Mouse (Mus musculus) lung, adult 2 months (tissue): ENCODE measurements around the gene Kif9. TPM values are rescaled to one million over a fixed set of nuclear protein-coding genes. Genes with fewer than 3 reads are reported as not detected.

ENCODE experiments used
- DNase-seq: peaks from one replicate; pipeline ENCODE4 v3.0.0; 2022
- H3K4me1 ChIP-seq: fragments of 200-500 bp; 2 replicates; pipeline ENCODE4 v1.6.1; 2011; ENCODE audit warnings: low read length; ENCODE audit not compliant: control insufficient read depth, insufficient read depth
- H3K4me3 ChIP-seq: fragments of 200-500 bp; replicated peaks from 2 replicates; pipeline ENCODE3; 2011; ENCODE audit warnings: low read depth, mild to moderate bottlenecking, control low read depth, low read length; ENCODE audit errors: extremely low read depth
- CTCF ChIP-seq: fragments of 200-500 bp; IDR thresholded peaks from 2 replicates; pipeline ENCODE4 v1.5.1; 2011; ENCODE audit warnings: mild to moderate bottlenecking, low read length, control low read depth; ENCODE audit not compliant: insufficient read depth
- POLR2A ChIP-seq: fragments of 200-500 bp; IDR thresholded peaks from 2 replicates; pipeline ENCODE4 v1.6.1; 2011; ENCODE audit warnings: low read depth, mild to moderate bottlenecking, control low read depth, low read length, borderline replicate concordance; ENCODE audit errors: extremely low read depth
- WGBS: fragments of 180-500 bp; shearing (Covaris S2); methylation state at CpG from one replicate; pipeline ENCODE4 v1.1.7; 2018; 5-methylcytosine and 5-hydroxymethylcytosine counted together
- polyA plus RNA-seq: library from polyadenylated mRNA; depleted of rRNA; stranded (reverse); fragments of >200 nt; gene quantifications from 2 replicates; pipeline ENCODE4 v1.2.3, GENCODE M21; 2012; rRNA removed

The Kif9 gene
- polyA plus RNA-seq, 1 experiment, result 5.8 TPM

GRCm38 (mm10) chr9:110538511-110538910, 61.8 kb downstream of the Kif9 start:
- Histone ChIP-seq H3K4me1 (peaks cover 23% of the 10 kb centered on the region), H3K4me3 (no peak overlapping the region)
- TF ChIP-seq POLR2A, result no peak
- TF ChIP-seq CTCF, result no peak
- DNase-seq, result no peak

DNA sequence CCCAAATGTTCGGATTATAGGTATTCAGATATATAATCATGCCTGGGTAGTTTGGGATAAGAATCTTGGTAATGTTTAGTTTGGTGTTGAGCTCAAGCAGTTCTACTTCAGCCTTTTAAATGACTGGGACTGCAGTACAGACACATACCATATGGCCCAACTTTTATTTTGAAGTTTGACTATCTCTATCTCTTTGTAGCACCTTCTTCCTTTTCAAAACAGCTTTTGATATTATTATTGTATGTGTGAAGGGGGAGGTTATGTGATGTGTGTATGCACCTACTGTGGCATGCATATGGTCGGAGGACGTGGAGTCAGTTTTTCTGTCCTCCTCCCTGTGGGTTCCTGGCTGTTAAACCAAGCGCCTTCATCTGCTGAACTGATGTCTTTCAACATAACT, 65.2 kb downstream of the Kif9 start:
- WGBS, result 60% methylated on average over 4 of the region's 4 CpGs
- no peak overlapping the region for H3K4me3 ChIP-seq
- H3K4me1 ChIP-seq, result peaks cover 2% of the 10 kb centered on the region
- DNase-seq, result no peak
- no peak for TF ChIP-seq CTCF
- no peak for TF ChIP-seq POLR2A

DNA sequence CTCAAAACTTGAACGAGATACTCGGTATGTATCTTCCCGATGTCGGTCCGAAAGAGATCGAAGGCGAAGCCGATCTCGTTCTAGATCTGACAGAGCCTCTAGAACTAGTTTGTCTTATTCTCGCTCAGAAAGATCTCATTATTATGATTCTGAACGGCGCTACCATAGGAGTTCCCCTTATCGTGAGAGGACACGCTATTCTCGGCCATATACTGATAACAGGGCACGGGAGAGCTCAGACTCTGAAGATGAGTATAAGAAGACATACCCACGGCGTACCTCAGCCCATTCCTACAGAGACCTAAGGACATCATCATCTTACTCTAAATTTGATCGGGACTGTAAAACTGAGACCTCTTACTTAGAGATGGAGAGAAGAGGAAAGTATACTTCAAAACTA, 71.5 kb downstream of the Kif9 start:
- 96% methylated on average over 19 of the region's 19 CpGs for WGBS
- TF ChIP-seq CTCF (no peak), POLR2A (no peak)

DNA sequence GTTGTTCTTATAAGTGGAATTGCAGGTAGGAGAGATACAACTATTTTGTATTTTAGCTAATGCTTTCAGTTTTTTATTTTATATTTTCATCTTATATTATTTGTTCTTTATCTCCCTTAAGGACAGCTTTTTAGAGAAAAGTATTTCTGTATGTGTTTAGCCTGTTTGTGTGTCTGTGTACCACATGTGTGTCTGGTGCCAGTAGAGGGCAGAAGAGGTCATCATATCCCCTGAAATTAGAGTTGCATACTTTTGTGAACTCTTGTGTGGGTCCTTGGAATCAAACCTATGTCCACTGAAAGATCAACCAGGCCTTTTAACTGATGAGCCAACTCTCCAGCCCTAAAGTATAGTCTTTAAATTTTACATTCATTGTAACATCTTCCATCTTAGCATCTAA, 91.6 kb downstream of the Kif9 start:
- Histone ChIP-seq H3K4me3 (no peak overlapping the region), H3K4me1 (no peaks in the 10 kb centered on the region)
- no peak for DNase-seq
- TF ChIP-seq CTCF (no peak), POLR2A (no peak)

More for the DNA sequence above, 71.5 kb downstream of the Kif9 start:
- DNase-seq, result no peak
- Histone ChIP-seq H3K4me1 (no peaks in the 10 kb centered on the region; the same call in 1 of the 2 replicates), H3K4me3 (no peak overlapping the region)

Other genes starting within 250 kb of the Kif9 start
- 0.61 and 0.71 TPM in 2 replicates for gene Cspg5, start 233.2 kb upstream of the Kif9 start, polyA plus RNA-seq
- gene Elp6, start 171.8 kb upstream of the Kif9 start, polyA plus RNA-seq, result 6.2 and 8.2 TPM in 2 replicates
- gene Scap, start 143.7 kb upstream of the Kif9 start, polyA plus RNA-seq, result 36.7 and 42.1 TPM in 2 replicates
- gene Ptpn23, start 68.7 kb upstream of the Kif9 start, polyA plus RNA-seq, result 24.9 and 34.0 TPM in 2 replicates
- gene Ngp, start 57.2 kb upstream of the Kif9 start, polyA plus RNA-seq, result 0.36 and 3.4 TPM in 2 replicates
- 19.2 and 21.1 TPM in 2 replicates for gene Klhl18, start 264 bp upstream of the Kif9 start, polyA plus RNA-seq
- gene Setd2, start 55.6 kb downstream of the Kif9 start, polyA plus RNA-seq, result 34.6 and 42.6 TPM in 2 replicates
- 20.0 and 22.9 TPM in 2 replicates for gene Nradd, start 147.5 kb downstream of the Kif9 start, polyA plus RNA-seq
- 58.4 and 66.4 TPM in 2 replicates for gene Nbeal2, start 177.2 kb downstream of the Kif9 start, polyA plus RNA-seq
- 101 and 124 TPM in 2 replicates for gene Ccdc12, start 179.5 kb downstream of the Kif9 start, polyA plus RNA-seq